Mouse (Mus musculus): ENCODE results near the gene Deaf1.

The Deaf1 gene

GRCm38 (mm10) chr7:141297926-141298650, 29.4 kb downstream of the Deaf1 start:
- no peak for DNase-seq (ENCODE audit: low spot score in 2 of 2)

- no peak for DNase-seq (ENCODE audit: low spot score in 2 of 2)
Measured at GRCm38 (mm10) chr7:141294479-141294878, 33.0 kb downstream of the Deaf1 start.

GRCm38 (mm10) chr7:141293852-141294471, 33.5 kb downstream of the Deaf1 start:
- no peak for DNase-seq (ENCODE audit: low spot score in 2 of 2)

GRCm38 (mm10) chr7:141292583-141293388, 34.7 kb downstream of the Deaf1 start:
- DNase-seq (ENCODE audit: low spot score in 2 of 2), result no peak

- no peak for DNase-seq (ENCODE audit: low spot score in 2 of 2)
Measured at GRCm38 (mm10) chr7:141291921-141292582, 35.4 kb downstream of the Deaf1 start, which contains the start of gene Drd4. Gene Drd4 (plus strand): TSS chr7:141292006.

- no peak for DNase-seq (ENCODE audit: low spot score in 2 of 2)
Measured at GRCm38 (mm10) chr7:141288042-141288441, 39.4 kb downstream of the Deaf1 start.

GRCm38 (mm10) chr7:141282756-141283155, 44.7 kb downstream of the Deaf1 start:
- no peak for DNase-seq (ENCODE audit: low spot score in 2 of 2)

GRCm38 (mm10) chr7:141281442-141281841, 46.0 kb downstream of the Deaf1 start:
- DNase-seq (ENCODE audit: low spot score in 2 of 2), result no peak

GRCm38 (mm10) chr7:141278766-141279590, 48.5 kb downstream of the Deaf1 start, which contains the start of gene Sct:
Gene Sct (minus strand): TSS chr7:141279133.
- no peak for DNase-seq (ENCODE audit: low spot score in 2 of 2)

- no peak for DNase-seq (ENCODE audit: low spot score in 2 of 2)
Measured at GRCm38 (mm10) chr7:141277701-141278678, 49.5 kb downstream of the Deaf1 start.

GRCm38 (mm10) chr7:141276546-141276945, 50.9 kb downstream of the Deaf1 start, which contains the start of gene Cdhr5:
Gene Cdhr5 (minus strand): TSS chr7:141276786.
- no peak for DNase-seq (ENCODE audit: low spot score in 2 of 2)

GRCm38 (mm10) chr7:141275356-141275755, 52.1 kb downstream of the Deaf1 start:
- DNase-seq (ENCODE audit: low spot score in 2 of 2), result no peak

- DNase-seq (ENCODE audit: low spot score in 2 of 2), result no peak
Measured at GRCm38 (mm10) chr7:141270631-141271030, 56.9 kb downstream of the Deaf1 start.

GRCm38 (mm10) chr7:141269273-141269545, 58.3 kb downstream of the Deaf1 start:
- no peak for DNase-seq (ENCODE audit: low spot score in 2 of 2)

- peak in 1 of 2 experiments; percentile 48 for DNase-seq (ENCODE audit: low spot score in 2 of 2)
Measured at GRCm38 (mm10) chr7:141268466-141269272, 58.8 kb downstream of the Deaf1 start.

- DNase-seq (ENCODE audit: low spot score in 2 of 2), result peak; percentile 70 to 75
Measured at GRCm38 (mm10) chr7:141265739-141266561, 61.5 kb downstream of the Deaf1 start, which contains the start of gene Irf7. Gene Irf7 (minus strand): TSS chr7:141266481.

- DNase-seq (ENCODE audit: low spot score in 2 of 2), result no peak
Measured at GRCm38 (mm10) chr7:141265411-141265738, 62.1 kb downstream of the Deaf1 start.

GRCm38 (mm10) chr7:141264761-141265410, 62.6 kb downstream of the Deaf1 start:
- DNase-seq (ENCODE audit: low spot score in 2 of 2), result peak in 1 of 2 experiments; percentile 33

Data from heart, adult 9 months (tissue).